Mouse (Mus musculus) ovary, adult 2 months (tissue): ENCODE results near the gene Heg1. TPM values are rescaled to one million over a fixed set of nuclear protein-coding genes. Genes with fewer than 3 reads are reported as not detected.

ENCODE experiments used
- polyA plus RNA-seq: library from polyadenylated mRNA; depleted of rRNA; stranded (reverse); fragments of >200 nt; gene quantifications from 2 replicates; pipeline ENCODE4 v1.2.3, GENCODE M21; 2012; rRNA removed

The Heg1 gene
- polyA plus RNA-seq: 108 and 169 TPM in 2 replicates

DNA sequence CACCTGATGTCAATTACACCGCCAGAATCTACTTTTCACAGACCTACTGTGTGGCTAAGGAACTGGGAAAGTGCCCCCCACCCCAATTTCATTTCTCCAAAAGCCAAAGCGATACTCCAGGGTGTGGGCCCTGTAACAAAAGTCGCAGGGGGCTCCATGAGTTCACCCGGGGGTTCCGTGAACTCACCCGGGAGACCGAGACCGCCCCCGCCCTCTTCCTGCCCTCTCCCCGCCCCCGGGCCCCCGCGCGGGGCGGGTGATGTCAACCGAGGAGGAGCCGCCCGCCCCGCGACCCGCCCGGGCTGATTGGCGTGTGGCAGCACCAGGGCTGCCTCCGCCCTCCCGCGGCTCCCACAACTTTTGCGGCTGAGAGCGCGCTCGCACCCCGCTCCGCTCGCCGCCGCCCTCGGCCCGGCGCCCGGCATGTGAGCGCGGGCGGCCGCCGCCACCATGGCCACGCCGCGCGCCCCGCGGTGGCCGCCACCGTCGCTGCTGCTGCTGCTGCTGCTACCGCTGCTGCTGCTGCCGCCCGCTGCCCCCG lies at the start of gene Heg1:
Heg1 (plus strand) TSS at position 209 of the 541 bp plus-strand sequence.

GRCm38 (mm10) chr16:33793846-33794791 lies 109.9 kb downstream of the Heg1 start, which contains the start of gene Muc13:
Muc13 (plus strand) TSS chr16:33794037.

Other genes starting within 250 kb of the Heg1 start
- 10.7 and 15.0 TPM in 2 replicates for gene Slc12a8, start 167.0 kb upstream of the Heg1 start, polyA plus RNA-seq
- 0.37 and 0.64 TPM in 2 replicates for gene Muc13, start 109.7 kb downstream of the Heg1 start, polyA plus RNA-seq
- 204 and 211 TPM in 2 replicates for gene Itgb5, start 145.3 kb downstream of the Heg1 start, polyA plus RNA-seq